Mouse (Mus musculus) monocyte, adult 59 days (primary cell): ENCODE data around the gene Acadsb. TPM values are rescaled to one million over a fixed set of nuclear protein-coding genes. Genes with fewer than 3 reads are reported as not detected.

Experiments used
- total RNA-seq, 2 experiments: library from RNA; stranded (reverse); gene quantifications; one replicate each; pipeline ENCODE4 v1.2.4; 2023

The Acadsb gene
- total RNA-seq = 10 to 100 TPM; 19.9 to 30.0 TPM

DNA sequence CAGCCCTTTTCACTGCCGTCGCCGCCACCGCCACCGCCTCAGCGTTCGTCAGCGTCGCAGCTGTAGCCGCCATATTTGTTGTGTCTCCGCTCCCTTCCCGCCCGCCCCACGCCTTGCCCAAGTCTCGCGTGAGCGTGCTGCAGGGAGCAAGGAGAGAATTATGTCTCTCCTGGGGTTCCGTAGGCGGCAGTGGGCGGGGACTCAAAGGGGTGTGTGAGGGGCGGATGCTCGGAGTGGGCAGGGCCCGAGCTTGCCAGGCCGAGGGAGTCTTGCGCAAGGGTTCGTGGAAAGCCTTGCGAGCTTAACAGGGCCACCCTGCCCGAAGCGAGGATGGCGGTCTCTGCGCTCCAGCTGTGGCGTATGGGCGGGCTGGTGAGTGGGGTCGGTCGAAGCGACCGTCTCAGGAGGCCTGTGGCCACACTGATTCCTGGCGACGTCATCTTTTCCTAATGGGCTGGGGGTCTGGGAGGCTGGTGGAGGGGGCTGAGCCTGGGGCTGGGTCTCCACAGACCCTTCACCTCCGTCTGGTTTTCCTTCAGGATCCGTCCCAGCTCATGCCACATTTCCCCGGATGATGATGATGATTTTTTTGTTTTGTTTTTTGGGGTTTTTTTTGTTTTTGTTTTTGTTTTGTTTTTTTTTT, at the start of gene Acadsb, which contains the start of gene Ikzf5:
Gene Acadsb (plus strand): TSS at position 186 of the 643 bp plus-strand sequence.
Gene Ikzf5 (minus strand): TSS at position 106 of the 643 bp plus-strand sequence.

DNA sequence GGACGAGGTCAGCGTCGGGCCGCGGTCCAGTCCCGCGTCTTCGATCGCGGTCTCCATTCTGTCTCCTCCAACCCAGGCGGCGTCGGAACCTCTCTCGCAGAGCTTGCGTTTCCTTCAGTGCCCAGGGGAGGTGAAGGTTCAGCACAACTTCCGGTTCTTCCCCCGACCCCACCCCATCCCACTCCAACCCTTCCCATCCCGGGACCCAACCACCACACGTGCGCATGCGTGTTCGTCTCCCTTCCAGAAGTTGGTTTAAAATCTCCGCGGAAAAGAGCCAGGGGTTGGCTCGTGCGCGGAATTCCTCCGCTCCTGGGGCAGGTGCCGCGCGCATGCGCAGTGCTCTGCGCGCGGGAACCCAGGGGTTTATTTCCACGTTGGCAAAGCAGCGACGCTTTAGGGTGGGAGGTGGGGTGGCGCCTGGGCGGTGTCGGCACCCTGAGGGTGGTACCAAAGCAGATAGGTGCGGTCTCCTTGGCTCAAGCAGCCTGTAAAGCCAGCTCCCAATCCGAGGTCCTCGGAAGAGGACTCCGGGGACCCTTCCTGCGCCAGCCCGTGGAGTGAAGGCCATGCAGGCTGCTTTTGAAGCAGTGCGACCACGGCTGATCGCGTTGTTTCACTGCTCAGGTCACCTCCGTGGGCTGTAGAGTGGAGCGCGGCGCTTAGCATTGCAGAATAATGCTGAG, 47.6 kb upstream of the Acadsb start, which contains the start of gene 2310057M21Rik:
Gene 2310057M21Rik (minus strand): TSS at position 145 of the 686 bp plus-strand sequence.

DNA sequence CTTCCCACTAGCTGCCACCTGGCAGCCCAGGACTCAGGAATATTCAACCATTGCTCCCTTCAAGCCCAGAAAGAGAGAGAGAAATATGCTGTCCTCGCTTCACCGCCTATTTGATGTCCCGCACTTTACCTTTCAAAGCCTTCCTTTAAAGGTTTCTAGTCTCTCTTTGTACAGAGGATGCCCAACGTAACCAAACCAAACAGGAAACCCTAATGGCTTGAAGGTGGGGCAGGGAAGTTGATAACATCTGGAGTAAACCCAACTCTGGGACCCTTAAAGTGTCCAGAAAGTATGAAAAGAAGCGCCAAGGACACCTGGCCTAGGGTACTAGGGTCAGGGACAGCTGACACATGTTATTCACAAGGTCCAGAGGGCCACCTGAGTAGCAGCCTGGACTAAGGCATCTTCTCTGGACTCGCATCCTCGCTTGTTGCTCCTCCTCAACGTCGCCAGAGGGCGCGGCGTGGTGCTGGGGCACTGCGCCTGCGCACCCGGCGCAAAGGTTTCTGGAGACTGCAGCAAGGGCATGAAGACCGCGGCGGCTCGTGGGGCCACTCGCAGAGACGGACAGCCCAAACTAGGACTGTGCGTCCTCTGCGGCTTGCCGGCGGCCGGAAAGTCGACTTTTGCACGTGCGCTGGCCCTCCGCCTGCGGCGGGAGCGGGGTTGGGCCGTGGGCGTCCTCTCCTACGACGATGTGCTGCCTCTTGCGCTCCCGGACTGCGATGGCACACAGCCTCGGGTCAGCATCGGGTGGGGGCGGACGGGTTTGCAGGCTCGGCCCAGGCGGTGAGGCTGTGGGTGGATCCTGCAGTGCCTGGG, 39.5 kb upstream of the Acadsb start, which contains the start of gene Pstk:
Gene Pstk (plus strand): TSS at position 494 of the 822 bp plus-strand sequence.

Other genes with a start within 250 kb of the Acadsb start
- not detected for gene 5430419D17Rik, start 236.2 kb upstream of the Acadsb start, total RNA-seq
- gene Cuzd1, start 88.3 kb upstream of the Acadsb start, total RNA-seq = not detected
- not detected for gene Fam24b, start 81.1 kb upstream of the Acadsb start, total RNA-seq
- gene Fam24a, start 76.7 kb upstream of the Acadsb start, total RNA-seq = not detected
- 10 to 100 TPM in 1 of 2 experiments, 1 to 10 TPM in 1; 6.6 to 10.3 TPM for gene 2310057M21Rik, start 47.8 kb upstream of the Acadsb start, total RNA-seq
- gene Pstk, start 39.5 kb upstream of the Acadsb start, total RNA-seq = 10 to 100 TPM; 11.0 to 15.2 TPM
- gene Ikzf5, start 80 bp upstream of the Acadsb start, total RNA-seq = 10 to 100 TPM; 37.2 to 50.7 TPM
- not detected for gene Hmx3, start 132.3 kb downstream of the Acadsb start, total RNA-seq
- gene Hmx2, start 138.2 kb downstream of the Acadsb start, total RNA-seq = not detected
- 10 to 100 TPM; 54.9 to 55.1 TPM for gene Bub3, start 149.6 kb downstream of the Acadsb start, total RNA-seq